Mouse (Mus musculus) liver, postnatal 0 days (tissue): Measurements from ENCODE around the gene Lnpk.

Experiments used
- CTCF ChIP-seq: sonication (generic); IDR thresholded peaks from 2 replicates; pipeline ENCODE4 v1.5.1; 2016; ENCODE audit warnings: antibody characterized with exemption, low read depth
- EP300 ChIP-seq: IDR thresholded peaks from 2 replicates; pipeline ENCODE4 v1.6.1; 2016; ENCODE audit warnings: antibody characterized with exemption, low read depth, mild to moderate bottlenecking

- TF ChIP-seq EP300 (no peak), CTCF (no peak)
Measured at GRCm38 (mm10) chr2:74488443-74488842, 90.8 kb downstream of the Lnpk start.
